Mouse (Mus musculus): ENCODE data around the gene Aacs.

- TF ChIP-seq CTCF (IDR thresholded peaks at IDR 0.05; ENCODE audit: borderline replicate concordance, control insufficient read depth, extremely low read depth, insufficient read depth, low read length, poor library complexity) (no peak), POLR2A (IDR thresholded peaks at IDR 0.05; ENCODE audit: control insufficient read depth, extremely low read depth, insufficient read depth, low read length, poor library complexity) (no peak)
These were observed 2.4 kb downstream of the Aacs start for GRCm38 (mm10) chr5:125478037-125478436.
